Mouse (Mus musculus): ENCODE data around the gene Col12a1. TPM values are rescaled to one million over a fixed set of nuclear protein-coding genes. Genes with fewer than 3 reads are reported as not detected.

Col12a1 gene
- 1 to 10 TPM; 5.2 to 6.0 TPM for total RNA-seq (2021)
- long read RNA-seq, partial matches to known transcripts, result 1 of 2 reads
- long read RNA-seq, other reads (novel, unspliced or antisense), result 0 of 2 reads

- peak in 1 of 2 experiments; percentile 17 for DNase-seq (ENCODE audit: low spot score in 2 of 2)
Observed at GRCm38 (mm10) chr9:79718481-79719370, at the start of gene Col12a1. Col12a1 (minus strand) TSS chr9:79718831.

GRCm38 (mm10) chr9:79766991-79767545, 48.4 kb upstream of the Col12a1 start:
- no peak for DNase-seq (ENCODE audit: low spot score in 2 of 2)

- no peak for DNase-seq (ENCODE audit: low spot score in 2 of 2)
Observed at GRCm38 (mm10) chr9:79765329-79765728, 46.7 kb upstream of the Col12a1 start.

- DNase-seq (ENCODE audit: low spot score in 2 of 2), result no peak
Observed at GRCm38 (mm10) chr9:79762519-79762918, 43.9 kb upstream of the Col12a1 start.

GRCm38 (mm10) chr9:79760076-79760475, 41.4 kb upstream of the Col12a1 start:
- no peak for DNase-seq (ENCODE audit: low spot score in 2 of 2)

GRCm38 (mm10) chr9:79759385-79760005, 40.9 kb upstream of the Col12a1 start, which contains the start of gene Cox7a2:
Cox7a2 (minus strand) TSS chr9:79759878.
- DNase-seq (ENCODE audit: low spot score in 2 of 2), result peak; percentile 93 to 97

- no peak for DNase-seq (ENCODE audit: low spot score in 2 of 2)
Observed at GRCm38 (mm10) chr9:79755311-79755710, 36.7 kb upstream of the Col12a1 start.

- no peak for DNase-seq (ENCODE audit: low spot score in 2 of 2)
Observed at GRCm38 (mm10) chr9:79751846-79752245, 33.2 kb upstream of the Col12a1 start.

GRCm38 (mm10) chr9:79750709-79751108, 32.1 kb upstream of the Col12a1 start:
- DNase-seq (ENCODE audit: low spot score in 2 of 2), result no peak

GRCm38 (mm10) chr9:79745036-79745435, 26.4 kb upstream of the Col12a1 start:
- no peak for DNase-seq (ENCODE audit: low spot score in 2 of 2)

GRCm38 (mm10) chr9:79735608-79736007, 17.0 kb upstream of the Col12a1 start:
- no peak for DNase-seq (ENCODE audit: low spot score in 2 of 2)

GRCm38 (mm10) chr9:79730301-79730700, 11.7 kb upstream of the Col12a1 start:
- DNase-seq (ENCODE audit: low spot score in 2 of 2), result no peak

GRCm38 (mm10) chr9:79723090-79723489, 4.5 kb upstream of the Col12a1 start:
- DNase-seq (ENCODE audit: low spot score in 2 of 2), result peak in 1 of 2 experiments; percentile 73

GRCm38 (mm10) chr9:79721056-79721455, 2.4 kb upstream of the Col12a1 start:
- DNase-seq (ENCODE audit: low spot score in 2 of 2), result peak in 1 of 2 experiments; percentile 71

- DNase-seq (ENCODE audit: low spot score in 2 of 2), result no peak
Observed at GRCm38 (mm10) chr9:79720143-79720542, 1.5 kb upstream of the Col12a1 start.

- DNase-seq (ENCODE audit: low spot score in 2 of 2), result no peak
Observed at GRCm38 (mm10) chr9:79719451-79719850, 820 bp upstream of the Col12a1 start.

- DNase-seq (ENCODE audit: low spot score in 2 of 2), result no peak
Observed at GRCm38 (mm10) chr9:79717836-79718475, 675 bp downstream of the Col12a1 start.

- peak in 1 of 2 experiments; percentile 83 for DNase-seq (ENCODE audit: low spot score in 2 of 2)
Observed at GRCm38 (mm10) chr9:79716909-79717835, 1.5 kb downstream of the Col12a1 start.

GRCm38 (mm10) chr9:79716496-79716895, 2.1 kb downstream of the Col12a1 start:
- no peak for DNase-seq (ENCODE audit: low spot score in 2 of 2)

GRCm38 (mm10) chr9:79714471-79715045, 4.1 kb downstream of the Col12a1 start:
- peak in 1 of 2 experiments; percentile 20 for DNase-seq (ENCODE audit: low spot score in 2 of 2)

Measured in layer of hippocampus, adult 18-20 months (tissue).